Mouse (Mus musculus): ENCODE measurements around the gene Cacna2d2.

DNA sequence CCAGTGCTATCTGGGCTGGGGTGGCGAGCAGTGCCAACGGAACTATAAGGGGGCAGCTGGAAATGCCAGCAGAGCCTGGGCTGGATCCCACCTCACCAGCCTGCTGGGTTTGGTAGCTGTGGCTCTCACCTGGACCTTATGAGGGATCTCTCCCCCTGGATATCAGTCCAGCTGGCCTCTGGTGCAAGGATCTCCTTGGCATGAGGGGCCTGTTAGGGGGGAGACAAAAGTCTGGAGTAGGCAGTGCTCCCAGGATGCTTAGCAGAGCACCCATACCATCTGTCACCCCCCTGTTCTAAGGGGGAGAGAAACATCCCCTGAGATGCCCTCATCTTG, 172.9 kb downstream of the Cacna2d2 start:
- TF ChIP-seq CTCF (IDR thresholded peaks at IDR 0.05; ENCODE audit: low read depth, low read length), result no peak
- no peak for TF ChIP-seq POLR2A (IDR thresholded peaks at IDR 0.05; ENCODE audit: borderline replicate concordance, low read depth, low read length)
